Mouse (Mus musculus) liver, embryonic 12.5 days (tissue): Measurements from ENCODE around the gene Hhipl1. TPM values are rescaled to one million over a fixed set of nuclear protein-coding genes. Genes with fewer than 3 reads are reported as not detected.

Experiments used
- ATAC-seq: fragments of 200-750 bp; cut with Nextera tagmentation; 2 replicates; pipeline ENCODE4 v1.8.0; 2017; ENCODE audit warnings: moderate number of reproducible peaks, mild to moderate bottlenecking, moderate library complexity
- H3K27ac ChIP-seq: fragments of 300-500 bp; sonication (generic); 2 replicates; pipeline ENCODE4 v1.5.1; 2016; ENCODE audit warnings: mild to moderate bottlenecking
- H3K27me3 ChIP-seq: fragments of 300-500 bp; sonication (generic); replicated peaks from 2 replicates; pipeline ENCODE4 v1.6.1; 2016; ENCODE audit warnings: mild to moderate bottlenecking, moderate library complexity
- H3K36me3 ChIP-seq: fragments of 300-500 bp; sonication (generic); 2 replicates; pipeline ENCODE4 v1.6.1; 2016; ENCODE audit warnings: mild to moderate bottlenecking, moderate library complexity
- H3K4me1 ChIP-seq: fragments of 300-500 bp; sonication (generic); 2 replicates; pipeline ENCODE4 v1.6.1; 2016
- H3K4me2 ChIP-seq: fragments of 300-500 bp; sonication (generic); 2 replicates; pipeline ENCODE4 v1.6.1; 2016; ENCODE audit warnings: mild to moderate bottlenecking, moderate library complexity
- H3K4me3 ChIP-seq: fragments of 300-500 bp; sonication (generic); 2 replicates; pipeline ENCODE4 v1.5.1; 2016; ENCODE audit warnings: mild to moderate bottlenecking, moderate library complexity
- H3K9ac ChIP-seq: fragments of 300-500 bp; sonication (generic); 2 replicates; pipeline ENCODE4 v1.6.1; 2016; ENCODE audit warnings: mild to moderate bottlenecking, moderate library complexity
- H3K9me3 ChIP-seq: fragments of 300-500 bp; sonication (generic); replicated peaks from 2 replicates; pipeline ENCODE4 v1.6.1; 2016; ENCODE audit warnings: mild to moderate bottlenecking, moderate library complexity
- WGBS: fragments of 180-500 bp; shearing (Covaris S2); methylation state at CpG from one replicate; pipeline ENCODE4 v1.1.7; 2016; ENCODE audit not compliant: insufficient replicate concordance; 5-methylcytosine and 5-hydroxymethylcytosine counted together
- polyA plus RNA-seq: library from polyadenylated mRNA; unstranded; fragments of >200 nt; fragmentation: Nextera tagmentation; extraction: Ambion mirVana; gene quantifications from 2 replicates; pipeline ENCODE4 v1.2.1, GENCODE M21; 2016

Gene Hhipl1
- polyA plus RNA-seq, 1 experiment from 2014 or later, result 0.07 TPM

- Histone ChIP-seq H3K9ac (no peak overlapping the region), H3K4me3 (no peak overlapping the region), H3K27me3 (no peaks in the 10 kb centered on the region), H3K4me2 (no peak overlapping the region), H3K36me3 (no peaks in the 10 kb centered on the region), H3K9me3 (no peaks in the 10 kb centered on the region), H3K4me1 (peaks cover 11% of the 10 kb centered on the region), H3K27ac (no peak overlapping the region)
- no peak for ATAC-seq
- 67% methylated on average over 9 of the region's 9 CpGs for WGBS
Measured at GRCm38 (mm10) chr12:108373611-108374010, 67.5 kb downstream of the Hhipl1 start.

DNA sequence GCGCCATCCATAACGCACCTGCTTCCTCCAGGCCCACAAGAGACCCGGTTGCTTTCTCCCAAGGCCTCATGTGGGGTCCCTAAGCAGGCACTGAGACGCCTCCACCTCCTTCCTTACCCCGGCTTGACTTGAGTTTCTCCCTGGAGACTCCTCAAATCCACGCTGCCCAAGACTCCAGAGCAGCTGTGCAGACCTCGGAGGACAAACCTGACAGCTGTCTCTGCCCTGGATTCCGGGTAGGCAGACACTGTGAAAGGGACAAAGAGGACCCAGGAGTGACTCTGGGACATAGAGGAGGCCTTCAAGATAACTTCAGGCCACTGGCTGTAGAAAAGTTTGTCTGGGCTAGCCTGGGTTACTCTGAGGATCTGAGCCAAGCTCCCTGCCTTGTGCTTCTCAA lies 68.6 kb downstream of the Hhipl1 start:
- no peak for ATAC-seq
- peaks cover 11% of the 10 kb centered on the region for H3K4me1 ChIP-seq
- WGBS, result 64% methylated on average over 8 of the region's 8 CpGs
- no peaks in the 10 kb centered on the region for H3K9me3 ChIP-seq
- no peak overlapping the region for H3K27ac ChIP-seq
- no peaks in the 10 kb centered on the region for H3K36me3 ChIP-seq
- H3K27me3 ChIP-seq, result no peaks in the 10 kb centered on the region
- H3K4me3 ChIP-seq, result no peak overlapping the region
- H3K9ac ChIP-seq, result no peak overlapping the region
- no peak overlapping the region for H3K4me2 ChIP-seq

DNA sequence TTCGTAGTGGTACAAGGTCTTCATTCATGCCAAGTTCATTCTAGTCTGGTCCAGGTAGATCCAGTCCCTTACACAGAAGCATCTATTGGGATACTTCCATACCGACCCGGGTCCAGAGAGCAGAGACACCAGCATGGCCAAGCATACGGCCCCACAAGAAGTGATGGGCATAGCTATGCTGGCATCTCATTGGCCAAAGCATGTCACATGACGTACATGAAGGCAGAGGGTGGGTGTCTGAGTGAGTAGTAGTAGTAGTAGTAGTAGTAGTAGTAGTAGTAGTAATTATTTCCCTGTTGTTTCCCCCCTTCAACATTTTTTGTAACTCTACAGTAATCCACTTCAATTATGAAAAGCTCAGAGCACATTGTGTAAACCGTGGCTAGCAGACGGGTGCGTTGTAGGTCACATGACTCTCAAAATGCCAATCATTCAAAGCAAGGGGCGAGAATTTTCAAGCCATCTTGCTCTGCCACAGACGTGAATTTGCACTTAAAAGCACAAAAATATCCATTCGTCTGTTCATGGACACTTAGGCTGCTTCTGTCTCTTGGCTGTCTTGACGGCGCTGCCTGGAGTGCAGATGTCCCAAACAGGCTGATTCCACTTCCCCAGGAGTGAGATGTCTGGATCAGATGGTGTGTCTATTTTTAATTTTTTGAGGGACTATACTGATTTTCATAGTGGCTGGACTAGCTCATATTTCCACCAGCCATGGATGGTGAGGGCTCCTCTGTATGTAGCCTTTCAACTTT lies 72.5 kb downstream of the Hhipl1 start:
- H3K9ac ChIP-seq, result no peak overlapping the region
- no peak overlapping the region for H3K4me3 ChIP-seq
- no peaks in the 10 kb centered on the region for H3K4me1 ChIP-seq
- WGBS, result 71% methylated on average over 13 of the region's 13 CpGs
- no peaks in the 10 kb centered on the region for H3K9me3 ChIP-seq
- H3K36me3 ChIP-seq, result no peaks in the 10 kb centered on the region
- no peak overlapping the region for H3K27ac ChIP-seq
- 0 out of 2 replicates have a peak, but pooled peaks cover 4% of the 10 kb centered on the region for H3K27me3 ChIP-seq
- H3K4me2 ChIP-seq, result no peak overlapping the region
- ATAC-seq, result no peak

Other genes with a start within 250 kb of the Hhipl1 start
- 71.3 and 76.4 TPM in 2 replicates for gene Setd3, start 127.0 kb upstream of the Hhipl1 start, polyA plus RNA-seq
- gene Ccnk, start 126.7 kb upstream of the Hhipl1 start, polyA plus RNA-seq, result 2.3 and 3.0 TPM in 2 replicates
- 3.3 and 3.4 TPM in 2 replicates for gene Ccdc85c, start 30.8 kb upstream of the Hhipl1 start, polyA plus RNA-seq
- 0.86 and 1.7 TPM in 2 replicates for gene Cyp46a1, start 28.1 kb downstream of the Hhipl1 start, polyA plus RNA-seq
- gene Eml1, start 64.7 kb downstream of the Hhipl1 start, polyA plus RNA-seq, result 9.5 and 10.6 TPM in 2 replicates
- gene Evl, start 248.4 kb downstream of the Hhipl1 start, polyA plus RNA-seq, result 12.9 and 14.7 TPM in 2 replicates